Mouse (Mus musculus): ENCODE measurements around the gene Lgr6. TPM values are rescaled to one million over a fixed set of nuclear protein-coding genes. Genes with fewer than 3 reads are reported as not detected.

Gene Lgr6
- polyA plus RNA-seq, 1 experiment from 2014 or later = 0.61 TPM

DNA sequence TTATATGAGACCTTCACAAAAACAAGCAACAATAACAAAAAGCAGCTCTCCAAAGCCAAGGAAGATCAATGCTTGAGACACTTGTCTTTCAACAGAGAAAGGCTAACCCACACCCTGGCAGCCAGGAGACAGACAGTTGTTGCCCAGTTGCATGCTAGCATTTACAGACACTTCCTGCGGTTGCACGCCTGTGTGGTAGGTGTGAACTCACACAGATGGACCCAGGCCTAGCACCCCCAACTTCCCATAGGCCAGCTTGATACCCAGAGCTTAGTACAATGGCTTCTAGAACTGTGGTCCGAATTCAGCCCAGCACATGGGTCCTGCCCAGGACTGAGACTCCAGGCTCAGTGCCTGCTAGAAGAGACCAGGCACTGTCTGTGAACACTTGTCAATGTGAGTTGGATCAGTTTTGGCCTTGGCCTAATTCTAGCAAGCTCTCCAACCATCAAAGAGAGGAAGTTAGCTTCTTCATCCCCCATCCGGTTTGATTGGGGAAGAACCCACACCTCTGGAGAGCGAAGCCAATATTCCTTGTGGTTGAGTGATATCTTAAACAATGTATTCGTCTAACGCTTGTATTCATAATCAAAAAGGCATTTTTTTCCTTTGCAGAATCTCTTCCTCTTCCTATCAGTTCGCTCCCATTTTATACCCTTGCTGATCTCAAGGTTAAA, 30.2 kb upstream of the Lgr6 start:
- whole genome bisulfite sequencing = 92% methylated on average over 8 of the region's 8 CpGs
- Histone ChIP-seq H3K4me2 (replicated peaks) (no peak overlapping the region), H3K9me3 (no peaks in the 10 kb centered on the region), H3K36me3 (no peaks in the 10 kb centered on the region), H3K4me3 (no peak overlapping the region), H3K27me3 (no peaks in the 10 kb centered on the region), H3K4me1 (no peaks in the 10 kb centered on the region), H3K27ac (replicated peaks) (no peak overlapping the region), H3K9ac (replicated peaks) (no peak overlapping the region)
- no peak for ATAC-seq (replicated peaks)

DNA sequence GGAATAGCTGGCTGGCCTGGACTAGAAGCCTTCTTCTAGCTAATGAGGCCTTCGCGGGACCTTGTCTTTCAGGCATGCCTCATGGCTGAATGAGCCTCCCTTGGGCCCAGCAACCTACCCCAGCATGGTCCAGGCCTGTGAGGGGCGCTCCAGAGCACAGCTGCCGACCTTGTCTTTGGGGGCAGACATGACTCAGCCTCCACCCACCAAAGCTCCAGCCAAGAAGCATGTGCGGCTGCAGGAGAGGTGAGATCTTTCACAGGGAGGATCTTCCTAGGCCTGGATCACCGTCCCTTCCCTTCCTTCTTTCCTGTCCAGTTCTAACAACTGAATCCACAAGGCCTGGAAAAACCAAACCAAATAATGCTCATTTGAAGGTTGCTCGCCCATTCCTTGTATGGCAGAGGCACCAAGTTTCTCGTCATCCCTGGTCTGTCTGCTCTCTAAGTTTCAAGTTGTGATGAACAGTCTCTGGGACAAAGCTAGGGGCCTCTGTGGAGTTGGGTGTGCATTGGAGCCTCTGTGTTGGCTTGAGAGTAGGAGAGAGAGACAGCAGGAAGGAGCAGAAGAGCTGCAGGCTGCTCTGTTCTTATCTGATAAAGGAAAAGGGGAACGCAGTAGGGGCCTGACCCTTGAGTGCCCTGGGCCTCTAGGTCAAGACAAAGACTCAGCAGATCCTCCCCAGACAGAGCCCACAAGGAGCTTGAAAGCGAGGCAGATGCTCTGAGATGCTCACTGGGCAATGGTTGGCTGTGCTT, 28.8 kb upstream of the Lgr6 start:
- no peak for ATAC-seq (replicated peaks)
- 87% methylated on average over 10 of the region's 10 CpGs for WGBS
- no peak overlapping the region for H3K9ac ChIP-seq (replicated peaks)
- no peak overlapping the region for H3K4me3 ChIP-seq
- H3K9me3 ChIP-seq = no peaks in the 10 kb centered on the region
- no peaks in the 10 kb centered on the region for H3K27me3 ChIP-seq
- no peak overlapping the region for H3K4me2 ChIP-seq (replicated peaks)
- no peak overlapping the region for H3K27ac ChIP-seq (replicated peaks)
- no peaks in the 10 kb centered on the region for H3K36me3 ChIP-seq
- H3K4me1 ChIP-seq = no peaks in the 10 kb centered on the region

DNA sequence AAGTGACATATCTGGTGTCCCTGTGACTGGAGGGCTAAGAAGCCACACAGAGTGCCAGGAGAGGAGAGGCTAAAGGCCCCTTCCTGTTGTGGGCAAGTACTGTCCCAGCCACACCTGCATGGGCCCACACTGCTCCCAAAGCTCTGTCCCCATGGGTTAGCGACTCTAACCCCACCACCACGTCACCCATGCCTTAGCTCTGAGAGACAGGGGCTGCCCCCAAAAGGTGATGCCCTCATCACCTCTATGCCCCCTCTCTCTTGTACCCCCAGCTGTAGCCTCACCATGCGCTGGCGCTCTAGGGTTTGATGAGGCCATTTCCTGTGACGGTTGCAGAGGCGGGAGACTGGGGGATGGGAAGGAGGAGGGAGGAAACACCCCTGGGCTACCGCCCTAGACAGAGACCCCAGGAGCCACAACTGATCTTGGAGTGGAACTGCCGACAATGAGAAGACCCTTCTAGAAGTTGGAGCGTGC, 27.9 kb upstream of the Lgr6 start:
- H3K27ac ChIP-seq (replicated peaks) = no peak overlapping the region
- no peak overlapping the region for H3K4me3 ChIP-seq
- H3K9ac ChIP-seq (replicated peaks) = no peak overlapping the region
- H3K36me3 ChIP-seq = no peaks in the 10 kb centered on the region
- no peaks in the 10 kb centered on the region for H3K27me3 ChIP-seq
- H3K4me1 ChIP-seq = no peaks in the 10 kb centered on the region
- no peak for ATAC-seq (replicated peaks)
- WGBS = 94% methylated on average over 9 of the region's 9 CpGs
- no peaks in the 10 kb centered on the region for H3K9me3 ChIP-seq
- H3K4me2 ChIP-seq (replicated peaks) = no peak overlapping the region

DNA sequence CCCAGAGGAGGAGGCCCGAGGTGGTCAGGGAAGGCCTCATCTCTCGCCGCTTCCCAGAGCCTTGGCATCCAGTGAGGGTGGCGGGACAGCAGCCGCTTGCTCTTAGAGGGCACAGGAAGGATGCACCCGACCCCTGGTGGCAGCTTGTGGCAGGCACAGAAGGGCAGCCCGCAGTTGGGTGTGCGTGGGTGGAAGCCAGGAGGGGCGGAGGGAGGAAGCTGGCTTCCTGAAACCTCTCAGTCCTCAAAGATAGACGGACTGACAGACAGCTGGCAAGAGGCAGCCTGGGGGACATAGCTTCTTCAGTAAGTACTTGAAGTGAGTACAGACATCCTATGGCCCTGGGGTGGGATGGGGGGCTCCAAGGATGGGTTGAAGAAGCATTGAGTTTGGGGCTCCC, 27.4 kb upstream of the Lgr6 start, which contains the start of gene Ptpn7:
Gene Ptpn7 (plus strand): TSS at position 228 of the 400 bp plus-strand sequence.
- Histone ChIP-seq H3K9me3 (no peaks in the 10 kb centered on the region), H3K4me3 (no peak within 1 kb of the TSS), H3K4me1 (no peaks in the 10 kb centered on the region), H3K9ac (replicated peaks) (no peak within 1 kb of the TSS), H3K27ac (replicated peaks) (no peak within 1 kb of the TSS), H3K36me3 (no peaks in the 10 kb centered on the region), H3K4me2 (replicated peaks) (no peak within 1 kb of the TSS), H3K27me3 (no peaks in the 10 kb centered on the region)
- 42% methylated on average over 10 of the region's 10 CpGs for WGBS
- ATAC-seq (replicated peaks) = no peak

DNA sequence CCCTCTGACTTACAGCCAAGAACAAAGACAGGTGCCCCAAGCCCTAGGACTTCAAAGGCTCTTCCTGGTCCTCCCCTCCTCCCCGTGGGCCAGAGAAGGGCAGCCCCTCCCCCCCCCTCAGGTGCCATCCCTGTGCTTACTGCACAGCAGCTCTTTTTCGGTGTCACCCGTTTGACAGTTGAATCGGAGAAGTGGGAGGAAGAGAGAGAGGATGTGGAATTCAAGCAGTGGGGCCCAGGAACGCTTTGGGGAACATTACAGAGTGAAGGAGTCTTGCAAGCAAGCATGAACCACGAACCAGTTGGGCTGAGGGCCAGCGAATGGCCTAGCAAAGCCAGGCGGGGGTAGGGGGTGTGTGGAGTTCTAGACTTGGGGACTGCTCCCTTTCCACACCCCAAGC, 26.5 kb upstream of the Lgr6 start:
- no peak overlapping the region for H3K9ac ChIP-seq (replicated peaks)
- WGBS = 66% methylated on average over 8 of the region's 8 CpGs
- no peak overlapping the region for H3K4me3 ChIP-seq
- no peak for ATAC-seq (replicated peaks)
- no peak overlapping the region for H3K4me2 ChIP-seq (replicated peaks)
- no peaks in the 10 kb centered on the region for H3K36me3 ChIP-seq
- H3K27ac ChIP-seq (replicated peaks) = no peak overlapping the region
- no peaks in the 10 kb centered on the region for H3K9me3 ChIP-seq
- H3K27me3 ChIP-seq = no peaks in the 10 kb centered on the region
- no peaks in the 10 kb centered on the region for H3K4me1 ChIP-seq

DNA sequence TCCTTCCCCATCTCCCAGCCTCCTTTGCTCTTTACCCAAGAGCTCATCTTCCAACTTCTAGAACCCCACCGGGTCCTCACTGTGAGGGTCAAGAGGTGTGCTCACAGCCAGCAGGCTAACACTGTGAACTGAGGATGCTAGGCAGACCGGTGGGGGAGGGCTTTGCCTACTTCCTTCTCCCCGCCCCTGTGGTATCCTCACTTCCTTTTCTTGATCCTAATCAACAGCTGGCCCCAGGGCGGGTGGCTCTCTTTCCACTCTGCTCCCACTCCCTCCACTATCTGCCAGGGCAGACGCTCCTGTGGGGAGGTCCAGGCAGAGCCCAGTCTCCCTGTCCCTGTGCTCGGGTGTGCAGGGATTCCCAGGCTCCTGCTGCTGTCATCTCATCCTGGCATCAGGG, 26.0 kb upstream of the Lgr6 start:
- ATAC-seq (replicated peaks) = no peak
- H3K4me3 ChIP-seq = no peak overlapping the region
- no peaks in the 10 kb centered on the region for H3K4me1 ChIP-seq
- H3K9me3 ChIP-seq = no peaks in the 10 kb centered on the region
- no peak overlapping the region for H3K9ac ChIP-seq (replicated peaks)
- H3K27me3 ChIP-seq = no peaks in the 10 kb centered on the region
- no peaks in the 10 kb centered on the region for H3K36me3 ChIP-seq
- no peak overlapping the region for H3K27ac ChIP-seq (replicated peaks)
- H3K4me2 ChIP-seq (replicated peaks) = no peak overlapping the region
- 49% methylated on average over 6 of the region's 6 CpGs for WGBS

DNA sequence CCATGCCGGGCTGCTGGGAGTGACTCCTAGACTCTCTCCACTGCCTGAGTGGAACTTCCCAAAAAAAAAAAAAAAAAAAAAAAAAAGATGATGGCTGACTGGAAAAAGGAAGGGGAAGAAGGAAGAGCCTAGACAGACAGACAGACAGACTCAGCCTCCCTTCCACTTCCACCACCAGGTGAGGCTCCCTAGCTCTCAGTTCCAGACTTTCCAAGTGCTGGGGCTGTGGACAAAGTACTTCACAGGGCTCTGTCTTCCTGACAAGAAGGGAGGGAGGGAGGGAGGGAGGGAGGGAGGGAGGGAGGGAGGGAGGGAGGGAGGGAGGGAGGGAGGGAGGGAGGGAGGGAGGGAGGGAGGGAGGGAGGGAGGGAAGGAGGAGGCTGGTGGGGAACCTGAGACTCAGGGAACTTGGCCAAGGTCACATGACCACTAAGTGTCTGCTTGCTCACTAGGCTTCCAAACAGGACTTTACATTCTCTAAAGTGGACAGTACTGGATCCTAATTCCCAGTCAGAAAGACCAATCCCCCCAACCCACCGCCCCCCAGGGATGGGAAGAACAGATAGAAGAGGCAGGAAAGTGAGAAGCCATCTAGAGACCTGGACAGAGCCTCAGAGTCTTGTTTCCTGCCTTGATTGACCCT, 25.4 kb upstream of the Lgr6 start:
- Histone ChIP-seq H3K9ac (replicated peaks) (no peak overlapping the region), H3K9me3 (no peaks in the 10 kb centered on the region), H3K4me3 (no peak overlapping the region), H3K27ac (replicated peaks) (no peak overlapping the region), H3K36me3 (no peaks in the 10 kb centered on the region), H3K4me2 (replicated peaks) (no peak overlapping the region), H3K27me3 (no peaks in the 10 kb centered on the region), H3K4me1 (no peaks in the 10 kb centered on the region)
- no peak for ATAC-seq (replicated peaks)
- 70% methylated on average over 2 of the region's 2 CpGs for WGBS

DNA sequence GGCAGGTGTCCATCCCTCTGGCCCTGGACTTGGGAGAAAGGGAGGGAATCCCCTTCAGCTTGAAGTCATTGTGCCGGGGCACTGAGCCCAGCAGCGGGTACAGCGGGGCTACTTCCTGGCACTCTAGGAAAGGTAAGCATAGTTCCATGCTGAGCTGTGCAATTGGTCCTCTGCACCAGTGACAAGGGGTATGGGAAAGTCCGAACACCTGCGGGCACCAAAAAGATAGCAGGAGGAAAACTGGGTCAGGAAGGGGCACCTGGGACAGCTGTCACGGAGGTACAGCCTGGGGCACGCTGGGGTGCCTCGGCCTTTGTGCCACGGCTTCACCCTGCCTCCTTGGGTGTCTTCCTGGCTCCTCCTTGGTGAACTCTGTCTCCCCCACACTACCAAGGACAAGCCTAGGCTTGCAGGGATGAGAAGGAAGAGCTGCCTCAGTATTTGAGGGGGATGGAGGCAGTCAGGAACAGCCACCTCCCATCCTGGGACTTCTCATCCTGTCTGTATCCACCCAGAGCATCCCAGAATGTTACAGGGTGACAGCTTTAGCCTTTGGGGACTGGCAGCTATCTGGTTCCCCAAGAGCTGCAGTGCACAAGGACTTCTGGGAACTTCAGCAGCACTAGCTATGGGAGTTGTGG, 24.6 kb upstream of the Lgr6 start:
- Histone ChIP-seq H3K9ac (replicated peaks) (no peak overlapping the region), H3K27ac (replicated peaks) (no peak overlapping the region), H3K36me3 (no peaks in the 10 kb centered on the region), H3K27me3 (no peaks in the 10 kb centered on the region), H3K4me2 (replicated peaks) (no peak overlapping the region), H3K4me1 (no peaks in the 10 kb centered on the region), H3K9me3 (no peaks in the 10 kb centered on the region), H3K4me3 (no peak overlapping the region)
- WGBS = 59% methylated on average over 9 of the region's 9 CpGs
- ATAC-seq (replicated peaks) = no peak

DNA sequence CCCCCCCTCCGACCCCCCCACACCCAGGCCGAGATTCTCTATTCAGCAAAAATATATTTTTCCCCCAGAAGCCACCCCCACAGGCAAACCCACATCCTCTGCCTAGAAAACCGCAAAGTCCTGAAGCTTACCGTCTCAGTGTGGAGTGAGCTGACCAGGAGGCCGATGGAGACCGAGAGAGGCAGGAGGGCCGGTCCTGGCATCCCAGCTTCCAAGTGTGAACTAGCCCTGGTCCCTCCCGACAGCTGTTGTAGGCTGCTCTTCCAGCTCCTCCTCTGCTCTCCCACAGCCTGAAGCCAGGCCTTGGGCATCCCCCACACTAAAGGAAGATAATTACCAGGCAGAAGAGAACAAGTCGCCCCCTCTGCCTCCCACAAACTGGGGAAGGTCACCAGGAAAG, 23.9 kb upstream of the Lgr6 start:
- 27% methylated on average over 9 of the region's 9 CpGs for WGBS
- Histone ChIP-seq H3K4me1 (no peaks in the 10 kb centered on the region), H3K9ac (replicated peaks) (no peak overlapping the region), H3K4me3 (no peak overlapping the region), H3K9me3 (no peaks in the 10 kb centered on the region), H3K36me3 (no peaks in the 10 kb centered on the region), H3K27me3 (no peaks in the 10 kb centered on the region), H3K4me2 (replicated peaks) (no peak overlapping the region), H3K27ac (replicated peaks) (no peak overlapping the region)
- ATAC-seq (replicated peaks) = no peak

DNA sequence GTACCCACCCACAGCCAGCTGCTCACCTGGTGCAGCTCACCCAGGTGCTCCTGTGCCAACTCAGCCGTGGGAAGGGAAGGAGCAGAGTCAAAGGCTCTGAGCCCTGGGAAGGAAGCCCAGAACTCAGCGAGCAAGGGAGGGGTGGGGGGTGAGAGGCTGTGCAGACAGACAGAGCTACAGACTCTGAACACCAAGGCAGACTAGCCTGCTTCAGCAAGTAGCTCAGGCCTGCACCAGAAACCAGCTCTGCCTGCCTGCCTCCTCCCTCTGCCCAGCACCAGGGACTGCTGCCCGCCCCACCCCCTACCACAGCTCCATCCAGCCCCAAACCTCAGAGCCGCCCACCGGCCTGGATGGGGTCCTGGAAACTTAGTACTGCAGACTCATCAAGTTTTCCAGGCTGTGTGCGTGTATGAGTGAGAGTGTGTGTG, 22.9 kb upstream of the Lgr6 start:
- H3K27me3 ChIP-seq = no peaks in the 10 kb centered on the region
- no peak overlapping the region for H3K9ac ChIP-seq (replicated peaks)
- H3K4me1 ChIP-seq = no peaks in the 10 kb centered on the region
- 39% methylated on average over 6 of the region's 6 CpGs for WGBS
- H3K27ac ChIP-seq (replicated peaks) = no peak overlapping the region
- no peak overlapping the region for H3K4me2 ChIP-seq (replicated peaks)
- H3K9me3 ChIP-seq = no peaks in the 10 kb centered on the region
- no peak overlapping the region for H3K4me3 ChIP-seq
- ATAC-seq (replicated peaks) = no peak
- H3K36me3 ChIP-seq = no peaks in the 10 kb centered on the region

DNA sequence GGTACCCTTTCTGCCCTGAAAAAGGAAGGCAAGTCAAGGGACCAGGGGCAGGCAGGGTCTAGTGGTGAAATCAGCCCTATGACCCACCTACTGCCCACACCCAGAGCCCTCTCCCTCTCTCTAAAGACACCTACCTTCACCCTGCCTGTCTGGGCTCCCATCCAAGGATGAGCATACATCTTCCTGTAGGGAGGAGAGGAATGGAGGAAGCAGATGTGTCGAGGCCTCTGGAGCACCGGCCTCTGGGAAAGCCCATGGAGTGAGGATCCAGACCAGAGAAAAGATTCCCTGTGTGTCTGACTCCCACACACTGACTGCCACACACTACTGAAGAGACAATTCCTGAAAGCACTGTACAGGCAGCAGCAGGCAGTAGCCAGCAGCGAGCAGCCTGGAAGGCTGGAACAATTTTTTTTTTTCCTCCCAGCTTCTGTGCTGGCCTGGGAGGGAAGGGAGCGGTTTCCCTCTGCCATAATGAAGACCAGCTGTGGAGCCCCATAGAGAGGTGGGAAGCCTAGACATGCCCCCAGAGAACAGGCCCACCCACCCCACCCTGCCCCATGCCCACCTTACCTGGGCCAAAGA, 21.5 kb upstream of the Lgr6 start:
- Histone ChIP-seq H3K27ac (replicated peaks) (no peak overlapping the region), H3K4me3 (no peak overlapping the region), H3K4me1 (no peaks in the 10 kb centered on the region), H3K36me3 (no peaks in the 10 kb centered on the region), H3K4me2 (replicated peaks) (no peak overlapping the region), H3K9me3 (no peaks in the 10 kb centered on the region), H3K27me3 (no peaks in the 10 kb centered on the region), H3K9ac (replicated peaks) (no peak overlapping the region)
- ATAC-seq (replicated peaks) = no peak
- 67% methylated on average over 4 of the region's 4 CpGs for WGBS

DNA sequence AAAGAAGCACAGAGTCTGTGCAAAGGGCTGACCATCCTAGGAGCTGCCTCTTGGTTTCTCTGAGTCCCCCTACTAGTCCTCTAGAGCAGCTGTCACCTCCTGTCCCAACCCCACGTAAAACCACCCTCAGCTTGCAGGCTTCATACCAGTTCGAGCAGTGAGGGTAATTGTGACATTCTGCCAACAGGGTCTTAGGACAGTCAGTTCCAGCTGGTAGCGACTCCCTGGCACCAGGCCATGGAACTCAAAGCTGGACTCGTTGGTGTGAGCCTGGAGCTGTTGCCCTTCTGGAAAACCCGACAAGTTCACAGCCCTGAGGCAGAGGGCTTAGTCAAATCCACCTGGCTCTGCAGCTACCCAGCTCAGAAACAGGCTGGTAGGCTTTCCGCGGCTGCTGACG, 20.9 kb upstream of the Lgr6 start:
- ATAC-seq (replicated peaks) = no peak
- H3K9ac ChIP-seq (replicated peaks) = no peak overlapping the region
- 60% methylated on average over 8 of the region's 8 CpGs for WGBS

More for the DNA sequence above, 20.9 kb upstream of the Lgr6 start:
- Histone ChIP-seq H3K27me3 (no peaks in the 10 kb centered on the region), H3K4me2 (replicated peaks) (no peak overlapping the region), H3K36me3 (no peaks in the 10 kb centered on the region), H3K4me3 (no peak overlapping the region), H3K9me3 (no peaks in the 10 kb centered on the region), H3K27ac (replicated peaks) (no peak overlapping the region), H3K4me1 (no peaks in the 10 kb centered on the region)
